Mouse (Mus musculus): ENCODE results near the gene Mapk8ip3. TPM values are rescaled to one million over a fixed set of nuclear protein-coding genes. Genes with fewer than 3 reads are reported as not detected.

Gene Mapk8ip3
- total RNA-seq (2021), result 10 to 100 TPM; 60.0 to 67.9 TPM
- 74.4 and 105 TPM in 2 replicates for polyA plus RNA-seq (2012; rRNA removed)
- long read RNA-seq, partial matches to known transcripts, result 13 of 22 reads
- long read RNA-seq, other reads (novel, unspliced or antisense), result 9 of 22 reads

- Histone ChIP-seq H3K4me3 (peak within 1 kb of the TSS; percentile 83), H3K36me3 (ENCODE audit: control insufficient read depth, insufficient read depth, low read length) (peaks cover 4% of the 10 kb centered on the region; the same call in 1 of the 2 replicates), H3K9ac (ENCODE audit: low read depth, low read length) (peak within 1 kb of the TSS; percentile 86), H3K4me1 (ENCODE audit: control insufficient read depth, insufficient read depth, low read length) (peaks cover 5% of the 10 kb centered on the region), H3K27ac (peak within 1 kb of the TSS; percentile 90), H3K27me3 (ENCODE audit: control insufficient read depth, insufficient read depth, low read length) (no peaks in the 10 kb centered on the region), H3K79me2 (replicated peaks; ENCODE audit: control insufficient read depth, insufficient read depth, low read length) (peaks cover 3% of the 10 kb centered on the region)
- peak; percentile 49; the same call in 1 of the 2 replicates for TF ChIP-seq EP300 (IDR thresholded peaks at IDR 0.05; ENCODE audit: insufficient read depth, low read depth, low read length)
- peak; percentile 96 for TF ChIP-seq POLR2A (IDR thresholded peaks at IDR 0.05; ENCODE audit: insufficient read depth, low read depth, low read length)
- TF ChIP-seq CTCF (IDR thresholded peaks at IDR 0.05), result peak; percentile 40
- peak; percentile 97 to 98 for DNase-seq
- intact Hi-C loops (cut with DNase I), result loop anchor here (2.0 to 5.0 kb wide), 2 partner anchors 24 to 336 kb away; partner anchors contain the start of genes Jpt2 and Ube2i
- WGBS, result under 1% methylated on average over 78 of the region's 78 CpGs
Measured at GRCm38 (mm10) chr17:24936259-24937237, at the start of gene Mapk8ip3. Gene Mapk8ip3, minus strand, starts transcription at chr17:24936977.

- intact Hi-C loops (cut with DNase I), result loop anchor here (1.0 to 2.0 kb wide), 2 partner anchors 24 to 56 kb away; partner anchors contain the start of gene Mapk8ip3
- Histone ChIP-seq H3K27me3 (ENCODE audit: control insufficient read depth, insufficient read depth, low read length) (no peaks in the 10 kb centered on the region), H3K4me1 (ENCODE audit: control insufficient read depth, insufficient read depth, low read length) (peaks cover 3% of the 10 kb centered on the region; the same call in 1 of the 2 replicates), H3K79me2 (replicated peaks; ENCODE audit: control insufficient read depth, insufficient read depth, low read length) (no peaks in the 10 kb centered on the region), H3K9ac (ENCODE audit: low read depth, low read length) (peak overlapping the region; percentile 32), H3K36me3 (ENCODE audit: control insufficient read depth, insufficient read depth, low read length) (no peaks in the 10 kb centered on the region), H3K27ac (peak overlapping the region; percentile 29; the same call in 1 of the 2 replicates), H3K4me3 (peak overlapping the region; percentile 91)
- DNase-seq, result no peak
- no peak for TF ChIP-seq EP300 (IDR thresholded peaks at IDR 0.05; ENCODE audit: insufficient read depth, low read depth, low read length)
- TF ChIP-seq POLR2A (IDR thresholded peaks at IDR 0.05; ENCODE audit: insufficient read depth, low read depth, low read length), result no peak; the same call in 1 of the 2 replicates
- TF ChIP-seq CTCF (IDR thresholded peaks at IDR 0.05), result no peak
- 16% methylated on average over 21 of the region's 21 CpGs for WGBS
Measured at GRCm38 (mm10) chr17:24960852-24961715, 24.3 kb upstream of the Mapk8ip3 start.

GRCm38 (mm10) chr17:24960135-24960851 is 23.5 kb upstream of the Mapk8ip3 start, which contains the start of gene Jpt2:
Gene Jpt2, minus strand, starts transcription at chr17:24960689.
- Histone ChIP-seq H3K79me2 (replicated peaks; ENCODE audit: control insufficient read depth, insufficient read depth, low read length) (no peaks in the 10 kb centered on the region), H3K36me3 (ENCODE audit: control insufficient read depth, insufficient read depth, low read length) (no peaks in the 10 kb centered on the region), H3K27ac (peak within 1 kb of the TSS; percentile 73), H3K4me3 (peak within 1 kb of the TSS; percentile 91), H3K9ac (ENCODE audit: low read depth, low read length) (peak within 1 kb of the TSS; percentile 80), H3K27me3 (ENCODE audit: control insufficient read depth, insufficient read depth, low read length) (no peaks in the 10 kb centered on the region), H3K4me1 (ENCODE audit: control insufficient read depth, insufficient read depth, low read length) (peaks cover 3% of the 10 kb centered on the region; the same call in 1 of the 2 replicates)
- 1% methylated on average over 59 of the region's 59 CpGs for WGBS
- no peak for TF ChIP-seq EP300 (IDR thresholded peaks at IDR 0.05; ENCODE audit: insufficient read depth, low read depth, low read length)
- peak; percentile 54 for TF ChIP-seq CTCF (IDR thresholded peaks at IDR 0.05)
- peak; percentile 97 to 98 for DNase-seq
- intact Hi-C loops (cut with DNase I), result loop anchor here (1.0 to 2.0 kb wide), 2 partner anchors 23 to 57 kb away; partner anchors contain the start of gene Mapk8ip3

GRCm38 (mm10) chr17:24959371-24959770 is 22.6 kb upstream of the Mapk8ip3 start:
- TF ChIP-seq EP300 (IDR thresholded peaks at IDR 0.05; ENCODE audit: insufficient read depth, low read depth, low read length) (no peak), CTCF (IDR thresholded peaks at IDR 0.05) (no peak), POLR2A (IDR thresholded peaks at IDR 0.05; ENCODE audit: insufficient read depth, low read depth, low read length) (no peak)
- Histone ChIP-seq H3K4me1 (ENCODE audit: control insufficient read depth, insufficient read depth, low read length) (peaks cover 3% of the 10 kb centered on the region; the same call in 1 of the 2 replicates), H3K4me3 (peak overlapping the region; percentile 91; the same call in 1 of the 2 replicates), H3K79me2 (replicated peaks; ENCODE audit: control insufficient read depth, insufficient read depth, low read length) (no peaks in the 10 kb centered on the region), H3K27ac (no peak overlapping the region), H3K27me3 (ENCODE audit: control insufficient read depth, insufficient read depth, low read length) (no peaks in the 10 kb centered on the region), H3K36me3 (ENCODE audit: control insufficient read depth, insufficient read depth, low read length) (no peaks in the 10 kb centered on the region), H3K9ac (ENCODE audit: low read depth, low read length) (peak overlapping the region; percentile 52)
- WGBS, result 51% methylated on average over 8 of the region's 8 CpGs
- intact Hi-C loops (cut with DNase I), result no loop called here
- DNase-seq, result no peak

- no peak for TF ChIP-seq CTCF (IDR thresholded peaks at IDR 0.05)
- no peak for TF ChIP-seq EP300 (IDR thresholded peaks at IDR 0.05; ENCODE audit: insufficient read depth, low read depth, low read length)
- no peak for TF ChIP-seq POLR2A (IDR thresholded peaks at IDR 0.05; ENCODE audit: insufficient read depth, low read depth, low read length)
- Histone ChIP-seq H3K9ac (ENCODE audit: low read depth, low read length) (no peak overlapping the region), H3K4me1 (ENCODE audit: control insufficient read depth, insufficient read depth, low read length) (no peaks in the 10 kb centered on the region), H3K36me3 (ENCODE audit: control insufficient read depth, insufficient read depth, low read length) (no peaks in the 10 kb centered on the region), H3K4me3 (no peak overlapping the region), H3K79me2 (replicated peaks; ENCODE audit: control insufficient read depth, insufficient read depth, low read length) (no peaks in the 10 kb centered on the region), H3K27ac (no peak overlapping the region), H3K27me3 (ENCODE audit: control insufficient read depth, insufficient read depth, low read length) (no peaks in the 10 kb centered on the region)
- WGBS, result 99% methylated on average over 2 of the region's 2 CpGs
- intact Hi-C loops (cut with DNase I), result no loop called here
- no peak for DNase-seq
Measured at GRCm38 (mm10) chr17:24953291-24953690, 16.5 kb upstream of the Mapk8ip3 start.

All from heart, adult 2 months (tissue).